Mouse (Mus musculus) right cerebral cortex, postnatal 4 days (tissue): ENCODE data around the gene Limk1.

Experiments
- DNase-seq: peaks from one replicate; pipeline ENCODE4 v3.0.0-alpha.2; 2022

Gene Limk1

DNA sequence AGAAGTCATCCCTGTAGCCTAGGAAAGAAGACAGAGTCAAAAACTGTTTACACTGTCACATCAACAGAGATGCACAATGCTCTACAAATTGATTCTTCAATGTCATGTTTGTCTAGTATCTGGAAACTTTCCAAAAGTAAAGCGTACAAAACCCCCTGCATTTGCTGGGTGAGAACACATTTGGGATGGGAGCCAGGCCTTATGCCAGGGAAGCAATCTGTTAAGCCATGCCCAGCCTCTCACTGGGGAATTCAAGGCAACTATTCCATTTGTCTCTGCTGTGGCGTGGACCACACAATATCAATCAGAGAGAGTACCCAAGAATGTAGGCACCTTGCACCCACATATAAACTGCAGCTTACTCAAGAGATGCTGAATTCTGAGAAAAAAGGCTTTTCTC lies 66.3 kb downstream of the Limk1 start:
- peak; percentile 59 for DNase-seq

GRCm38 (mm10) chr5:134621099-134621640 lies 67.2 kb downstream of the Limk1 start:
- DNase-seq, result no peak

DNA sequence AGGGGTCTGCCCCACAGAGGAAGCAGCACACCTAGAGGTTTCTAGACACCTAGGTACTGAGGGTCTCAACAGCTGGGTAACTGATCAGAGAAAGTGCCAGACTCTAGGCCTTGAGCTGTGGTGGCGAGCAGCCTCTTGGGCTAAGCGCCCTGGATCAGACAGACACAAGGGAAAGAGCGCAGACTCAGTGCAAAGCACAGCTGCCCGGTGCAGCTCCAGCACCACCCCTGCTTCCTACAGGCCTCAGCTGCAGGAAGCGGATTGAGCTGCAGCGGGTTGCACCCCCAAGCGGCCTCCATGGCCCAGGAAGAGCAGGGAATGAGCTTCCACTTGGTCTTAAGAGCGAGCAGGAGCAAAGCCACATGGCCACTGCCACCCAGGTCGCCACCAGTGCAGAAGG lies 67.9 kb downstream of the Limk1 start:
- DNase-seq, result no peak

- peak; percentile 50 for DNase-seq
Measured at GRCm38 (mm10) chr5:134617071-134617470, 71.3 kb downstream of the Limk1 start.

DNA sequence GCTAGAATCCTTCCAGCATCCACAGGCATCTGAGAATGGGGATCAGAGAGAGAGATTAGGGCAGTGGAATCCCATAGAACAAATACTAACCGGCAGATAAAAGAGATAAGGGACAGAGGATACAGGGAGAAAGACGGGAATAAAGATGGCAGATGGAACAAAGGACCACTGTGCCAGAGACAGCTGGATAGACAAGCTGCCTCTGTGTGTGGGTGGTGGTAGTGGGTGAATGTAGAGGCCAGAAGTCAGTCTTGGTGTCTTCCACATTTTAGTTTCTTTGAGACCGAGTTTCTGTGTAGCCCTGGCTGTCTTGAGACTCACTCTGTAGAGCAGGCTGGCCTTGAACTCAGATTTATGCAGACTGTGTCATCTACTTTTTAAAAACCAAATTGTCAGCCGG lies 72.6 kb downstream of the Limk1 start:
- no peak for DNase-seq

DNA sequence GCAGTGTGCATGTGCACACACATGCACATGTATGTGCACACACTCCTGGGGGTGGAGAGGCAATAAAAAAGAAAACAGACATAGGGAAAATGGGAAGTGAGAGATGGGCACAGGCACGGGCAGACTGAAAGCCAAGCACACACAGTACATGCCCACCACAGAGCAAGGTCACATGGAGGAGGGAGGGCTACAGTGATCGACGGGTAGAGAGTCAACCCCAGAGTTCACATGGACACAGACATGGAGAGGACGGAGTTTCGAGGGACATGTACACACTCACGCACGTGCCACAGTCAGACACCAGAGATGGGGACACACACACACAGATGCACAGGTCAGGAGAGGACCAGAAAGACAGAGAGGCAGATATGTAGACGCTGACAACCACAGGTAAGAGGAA lies 73.0 kb downstream of the Limk1 start:
- DNase-seq, result no peak

DNA sequence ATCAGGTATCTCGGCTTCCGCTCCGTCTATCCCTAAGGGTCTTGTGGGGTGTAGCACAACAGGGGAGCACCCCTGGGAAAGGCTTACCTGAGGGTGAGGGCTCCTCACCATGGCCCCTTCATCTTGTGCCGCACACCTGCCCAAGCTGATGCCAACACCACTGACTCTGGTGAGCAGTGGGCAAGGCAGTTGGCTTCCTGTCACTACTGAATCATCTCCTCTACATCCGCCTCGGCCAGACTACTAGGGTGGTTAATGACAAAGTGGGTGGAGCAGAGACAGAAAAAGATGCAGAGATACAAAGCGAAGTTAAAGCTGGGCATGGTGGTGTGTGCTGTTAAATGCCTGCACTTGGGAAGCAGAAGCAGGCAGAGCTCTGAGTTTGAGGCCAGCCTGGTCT lies 73.6 kb downstream of the Limk1 start, which contains the start of gene Lat2:
Gene Lat2, minus strand, starts transcription at position 224 of the 400 bp plus-strand sequence.
- DNase-seq, result no peak

GRCm38 (mm10) chr5:134614296-134614695 lies 74.1 kb downstream of the Limk1 start:
- DNase-seq, result no peak

GRCm38 (mm10) chr5:134613727-134614126 lies 74.7 kb downstream of the Limk1 start:
- DNase-seq, result no peak

DNA sequence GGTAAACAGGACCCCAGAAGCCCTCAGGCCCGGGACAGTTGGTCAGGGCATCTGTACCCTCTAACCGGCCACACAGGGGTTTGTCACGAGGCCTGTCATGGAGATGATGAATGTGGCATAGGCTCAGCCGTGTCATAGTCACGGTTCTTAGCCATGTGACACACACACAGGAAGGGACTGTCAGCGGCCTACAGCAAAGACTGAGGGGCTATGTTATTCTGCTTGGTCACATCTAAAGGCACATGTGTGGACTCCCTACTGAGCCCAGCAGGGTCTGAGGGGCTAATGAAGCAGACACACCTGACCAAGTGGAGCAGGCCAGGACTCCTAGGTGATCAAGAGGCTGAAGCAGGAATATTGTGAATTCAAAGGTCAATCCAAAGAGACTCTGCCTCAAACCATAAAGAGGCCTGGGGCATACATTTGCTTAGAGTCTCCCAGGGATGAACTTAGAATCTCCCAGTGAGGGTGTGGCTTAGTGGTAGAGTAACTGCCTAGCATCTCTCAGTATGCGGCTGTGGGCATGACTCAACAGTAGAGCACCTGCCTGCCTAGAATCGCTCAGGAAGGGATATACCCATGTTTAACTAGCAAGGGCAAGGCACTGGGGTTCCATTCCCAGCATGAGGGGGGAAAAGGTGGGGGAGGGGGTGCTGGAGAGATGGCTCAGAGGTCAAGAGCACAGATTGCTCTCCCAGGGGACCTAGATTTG lies 76.4 kb downstream of the Limk1 start:
- no peak for DNase-seq

GRCm38 (mm10) chr5:134609916-134610643 lies 78.3 kb downstream of the Limk1 start:
- no peak for DNase-seq

GRCm38 (mm10) chr5:134607121-134607520 lies 81.3 kb downstream of the Limk1 start:
- DNase-seq, result no peak

GRCm38 (mm10) chr5:134606314-134606713 lies 82.1 kb downstream of the Limk1 start:
- no peak for DNase-seq
